Mouse (Mus musculus) cerebellum, postnatal 25 days (tissue): ENCODE results near the gene Emsy.

ENCODE experiments used
- DNase-seq, 2 experiments: peaks; one replicate each; pipeline ENCODE4 v3.0.0; 2021; ENCODE audit warnings: mixed read lengths in 2 of 2

Gene Emsy

GRCm38 (mm10) chr7:98667956-98668746, 11.6 kb upstream of the Emsy start:
- DNase-seq: no peak

GRCm38 (mm10) chr7:98665726-98666125, 9.1 kb upstream of the Emsy start:
- peak; percentile 25 to 33 for DNase-seq

GRCm38 (mm10) chr7:98665166-98665565, 8.6 kb upstream of the Emsy start:
- DNase-seq: no peak

- DNase-seq: peak; percentile 75 to 83
Observed at GRCm38 (mm10) chr7:98655681-98656530, 677 bp downstream of the Emsy start.

GRCm38 (mm10) chr7:98651651-98652050, 4.9 kb downstream of the Emsy start:
- DNase-seq: no peak

GRCm38 (mm10) chr7:98644238-98644637, 12.3 kb downstream of the Emsy start:
- no peak for DNase-seq

- no peak for DNase-seq
Observed at GRCm38 (mm10) chr7:98636607-98637006, 20.0 kb downstream of the Emsy start.

GRCm38 (mm10) chr7:98633032-98633431, 23.6 kb downstream of the Emsy start:
- no peak for DNase-seq

GRCm38 (mm10) chr7:98629947-98630346, 26.6 kb downstream of the Emsy start:
- no peak for DNase-seq

GRCm38 (mm10) chr7:98617739-98618138, 38.8 kb downstream of the Emsy start:
- no peak for DNase-seq

GRCm38 (mm10) chr7:98612936-98613335, 43.6 kb downstream of the Emsy start:
- DNase-seq: no peak

- DNase-seq: no peak
Observed at GRCm38 (mm10) chr7:98608520-98608919, 48.1 kb downstream of the Emsy start.

- peak in 1 of 2 experiments; percentile 35 for DNase-seq
Observed at GRCm38 (mm10) chr7:98607158-98607557, 49.4 kb downstream of the Emsy start.

- no peak for DNase-seq
Observed at GRCm38 (mm10) chr7:98601715-98602114, 54.9 kb downstream of the Emsy start.

- no peak for DNase-seq
Observed at GRCm38 (mm10) chr7:98597402-98597801, 59.2 kb downstream of the Emsy start.

GRCm38 (mm10) chr7:98594731-98595130, 61.9 kb downstream of the Emsy start:
- no peak for DNase-seq

GRCm38 (mm10) chr7:98593276-98593675, 63.3 kb downstream of the Emsy start:
- DNase-seq: peak; percentile 55 to 62

- DNase-seq: no peak
Observed at GRCm38 (mm10) chr7:98589028-98589427, 67.6 kb downstream of the Emsy start.

- no peak for DNase-seq
Observed at GRCm38 (mm10) chr7:98586313-98586712, 70.3 kb downstream of the Emsy start.

- no peak for DNase-seq
Observed at GRCm38 (mm10) chr7:98584555-98584954, 72.0 kb downstream of the Emsy start.

GRCm38 (mm10) chr7:98581266-98581665, 75.3 kb downstream of the Emsy start:
- no peak for DNase-seq

GRCm38 (mm10) chr7:98580441-98580840, 76.1 kb downstream of the Emsy start:
- no peak for DNase-seq

GRCm38 (mm10) chr7:98579731-98580130, 76.9 kb downstream of the Emsy start:
- no peak for DNase-seq

GRCm38 (mm10) chr7:98577461-98577860, 79.1 kb downstream of the Emsy start:
- no peak for DNase-seq
